Mouse (Mus musculus): ENCODE measurements around the gene Mup11. TPM values are rescaled to one million over a fixed set of nuclear protein-coding genes. Genes with fewer than 3 reads are reported as not detected.
"Not testable (repeated sequence)": the region's sequence is repeated elsewhere in the genome, so short reads cannot be mapped to it uniquely, and the experiment has no call there.

Mup11 gene
- not detected in 2 replicates for polyA plus RNA-seq (2016; fragmentation: Nextera tagmentation; extraction: Ambion mirVana)

DNA sequence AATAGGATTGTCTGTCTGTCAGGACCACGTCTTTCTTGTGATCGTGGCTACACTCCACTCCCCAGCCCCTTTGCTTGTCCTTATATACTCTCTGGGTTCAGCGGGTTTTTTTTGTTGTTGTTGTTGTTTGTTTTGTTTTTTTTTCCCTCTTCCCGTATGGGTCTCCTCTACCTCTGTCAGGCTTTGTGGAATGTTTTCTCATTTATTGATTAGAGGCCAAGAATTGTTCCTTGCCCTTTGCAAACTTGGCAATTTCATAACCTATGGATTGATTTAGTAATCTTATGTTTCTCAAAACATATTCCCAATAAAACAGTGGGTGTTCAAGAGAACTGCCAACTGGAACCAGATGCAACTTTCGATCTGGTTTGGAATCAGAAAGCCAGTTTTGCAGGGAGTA is at the start of gene Mup11:
Gene Mup11, minus strand, starts transcription at position 101 of the 400 bp plus-strand sequence.
- 83% methylated on average over 4 of the region's 5 CpGs for WGBS
- not testable (repeated sequence) for H3K27ac ChIP-seq (replicated peaks); ATAC-seq (ENCODE audit: low FRiP score, low read depth)

More for the DNA sequence above, at the start of gene Mup11:
- not testable (repeated sequence) for H3K4me3 ChIP-seq; H3K4me2 ChIP-seq (replicated peaks); H3K36me3 ChIP-seq; H3K27me3 ChIP-seq; H3K9me3 ChIP-seq; H3K4me1 ChIP-seq; H3K9ac ChIP-seq (replicated peaks)

Other genes with a start within 250 kb of the Mup11 start
- not detected in 2 replicates for gene Mup9, start 240.5 kb downstream of the Mup11 start, polyA plus RNA-seq (2016; fragmentation: Nextera tagmentation; extraction: Ambion mirVana)
- not detected in 2 replicates for gene Mup1, start 160.5 kb downstream of the Mup11 start, polyA plus RNA-seq (2016; fragmentation: Nextera tagmentation; extraction: Ambion mirVana)
- not detected in 2 replicates for gene Mup10, start 80.2 kb downstream of the Mup11 start, polyA plus RNA-seq (2016; fragmentation: Nextera tagmentation; extraction: Ambion mirVana)
- gene Mup12, start 78.9 kb upstream of the Mup11 start, polyA plus RNA-seq (2016; fragmentation: Nextera tagmentation; extraction: Ambion mirVana) = not detected in 2 replicates
- gene Mup22, start 159.1 kb upstream of the Mup11 start, polyA plus RNA-seq (2016; fragmentation: Nextera tagmentation; extraction: Ambion mirVana) = not detected in 2 replicates